Mouse (Mus musculus) midbrain, embryonic 13.5 days (tissue): ENCODE results near the gene Ces3a. TPM values are rescaled to one million over a fixed set of nuclear protein-coding genes. Genes with fewer than 3 reads are reported as not detected.

Experiments used
- ATAC-seq: fragments of 200-750 bp; cut with Nextera tagmentation; 2 replicates; pipeline ENCODE4 v1.8.0; 2017; ENCODE audit warnings: mild to moderate bottlenecking, moderate TSS enrichment, moderate library complexity
- H3K27ac ChIP-seq: fragments of 300-500 bp; sonication (generic); 2 replicates; pipeline ENCODE4 v1.5.1; 2015; ENCODE audit warnings: inconsistent platforms, mild to moderate bottlenecking, moderate library complexity
- H3K27me3 ChIP-seq: fragments of 300-500 bp; sonication (generic); 2 replicates; pipeline ENCODE4 v1.6.1; 2015; ENCODE audit warnings: mild to moderate bottlenecking, inconsistent platforms
- H3K36me3 ChIP-seq: fragments of 300-500 bp; sonication (generic); 2 replicates; pipeline ENCODE4 v1.6.1; 2015; ENCODE audit warnings: mild to moderate bottlenecking, inconsistent platforms
- H3K4me1 ChIP-seq: fragments of 300-500 bp; sonication (generic); replicated peaks from 2 replicates; pipeline ENCODE4 v1.6.1; 2015; ENCODE audit warnings: inconsistent platforms
- H3K4me2 ChIP-seq: fragments of 300-500 bp; sonication (generic); replicated peaks from 2 replicates; pipeline ENCODE4 v1.6.1; 2015; ENCODE audit warnings: moderate library complexity, mild to moderate bottlenecking, inconsistent platforms
- H3K4me3 ChIP-seq: fragments of 300-500 bp; sonication (generic); replicated peaks from 2 replicates; pipeline ENCODE4 v1.5.1; 2015; ENCODE audit warnings: mild to moderate bottlenecking, inconsistent platforms
- H3K9ac ChIP-seq: fragments of 300-500 bp; sonication (generic); replicated peaks from 2 replicates; pipeline ENCODE4 v1.6.1; 2015; ENCODE audit warnings: mild to moderate bottlenecking, inconsistent platforms
- H3K9me3 ChIP-seq: fragments of 300-500 bp; sonication (generic); 2 replicates; pipeline ENCODE4 v1.6.1; 2016; ENCODE audit warnings: mild to moderate bottlenecking, inconsistent platforms
- WGBS: fragments of 180-500 bp; shearing (Covaris S2); methylation state at CpG from one replicate; pipeline ENCODE4 v1.1.7; 2015; 5-methylcytosine and 5-hydroxymethylcytosine counted together
- polyA plus RNA-seq: library from polyadenylated mRNA; unstranded; fragments of >200 nt; fragmentation: Nextera tagmentation; extraction: Ambion mirVana; gene quantifications from 2 replicates; pipeline ENCODE4 v1.2.1, GENCODE M21; 2015

Ces3a gene
- polyA plus RNA-seq: not detected in 2 replicates

- Histone ChIP-seq H3K9ac (no peak within 1 kb of the TSS), H3K4me1 (no peaks in the 10 kb centered on the region), H3K4me3 (no peak within 1 kb of the TSS), H3K4me2 (no peak within 1 kb of the TSS), H3K9me3 (no peaks in the 10 kb centered on the region), H3K27me3 (no peaks in the 10 kb centered on the region), H3K27ac (no peak within 1 kb of the TSS), H3K36me3 (no peaks in the 10 kb centered on the region)
- no peak for ATAC-seq
- WGBS: 77% methylated on average over 3 of the region's 3 CpGs
These were observed at the start of gene Ces3a for GRCm38 (mm10) chr8:105048371-105048854. TSS of gene Ces3a (plus strand) at chr8:105048601.

- no peak overlapping the region for H3K4me2 ChIP-seq
- H3K4me1 ChIP-seq: no peaks in the 10 kb centered on the region
- ATAC-seq: no peak
- H3K9me3 ChIP-seq: no peaks in the 10 kb centered on the region
- no peak overlapping the region for H3K9ac ChIP-seq
- no peak overlapping the region for H3K4me3 ChIP-seq
- 85% methylated on average over 6 of the region's 6 CpGs for WGBS
- no peaks in the 10 kb centered on the region for H3K27me3 ChIP-seq
- no peaks in the 10 kb centered on the region for H3K36me3 ChIP-seq
- no peak overlapping the region for H3K27ac ChIP-seq
These were observed 49.2 kb upstream of the Ces3a start for GRCm38 (mm10) chr8:104999183-104999582.

GRCm38 (mm10) chr8:105000586-105000985 is 47.8 kb upstream of the Ces3a start, which contains the start of gene Ces2h:
TSS of gene Ces2h (plus strand) at chr8:105000853.
- Histone ChIP-seq H3K4me2 (no peak within 1 kb of the TSS), H3K4me1 (no peaks in the 10 kb centered on the region), H3K27ac (no peak within 1 kb of the TSS), H3K9me3 (no peaks in the 10 kb centered on the region), H3K36me3 (no peaks in the 10 kb centered on the region), H3K9ac (no peak within 1 kb of the TSS), H3K4me3 (no peak within 1 kb of the TSS), H3K27me3 (no peaks in the 10 kb centered on the region)
- WGBS: 85% methylated on average over 7 of the region's 7 CpGs
- ATAC-seq: no peak

GRCm38 (mm10) chr8:105010000-105010399 is 38.4 kb upstream of the Ces3a start:
- no peak for ATAC-seq
- Histone ChIP-seq H3K4me3 (no peak overlapping the region), H3K4me1 (no peaks in the 10 kb centered on the region), H3K9me3 (no peaks in the 10 kb centered on the region), H3K9ac (no peak overlapping the region), H3K4me2 (no peak overlapping the region), H3K27ac (no peak overlapping the region), H3K27me3 (no peaks in the 10 kb centered on the region), H3K36me3 (no peaks in the 10 kb centered on the region)
- WGBS: 91% methylated on average over 2 of the region's 2 CpGs

GRCm38 (mm10) chr8:105011136-105011535 is 37.3 kb upstream of the Ces3a start:
- no peaks in the 10 kb centered on the region for H3K36me3 ChIP-seq
- no peak overlapping the region for H3K27ac ChIP-seq
- H3K9ac ChIP-seq: no peak overlapping the region
- H3K4me1 ChIP-seq: no peaks in the 10 kb centered on the region
- WGBS: 78% methylated on average over 12 of the region's 12 CpGs
- H3K9me3 ChIP-seq: no peaks in the 10 kb centered on the region
- no peak overlapping the region for H3K4me2 ChIP-seq
- no peak for ATAC-seq
- H3K27me3 ChIP-seq: no peaks in the 10 kb centered on the region
- no peak overlapping the region for H3K4me3 ChIP-seq

GRCm38 (mm10) chr8:105014391-105014790 is 34.0 kb upstream of the Ces3a start:
- Histone ChIP-seq H3K4me2 (no peak overlapping the region), H3K9me3 (no peaks in the 10 kb centered on the region), H3K27ac (no peak overlapping the region), H3K9ac (no peak overlapping the region), H3K36me3 (no peaks in the 10 kb centered on the region), H3K4me1 (no peaks in the 10 kb centered on the region), H3K27me3 (no peaks in the 10 kb centered on the region), H3K4me3 (no peak overlapping the region)
- WGBS: 91% methylated on average over 5 of the region's 5 CpGs
- ATAC-seq: no peak

GRCm38 (mm10) chr8:105021954-105022353 is 26.4 kb upstream of the Ces3a start:
- H3K4me2 ChIP-seq: no peak overlapping the region
- H3K4me3 ChIP-seq: no peak overlapping the region
- H3K9me3 ChIP-seq: no peaks in the 10 kb centered on the region
- H3K27me3 ChIP-seq: no peaks in the 10 kb centered on the region
- WGBS: 100% methylated on average over 1 of the region's 1 CpGs
- no peaks in the 10 kb centered on the region for H3K4me1 ChIP-seq
- H3K27ac ChIP-seq: no peak overlapping the region
- ATAC-seq: no peak
- no peaks in the 10 kb centered on the region for H3K36me3 ChIP-seq
- no peak overlapping the region for H3K9ac ChIP-seq

- no peak for ATAC-seq
- H3K9me3 ChIP-seq: no peaks in the 10 kb centered on the region
- no peak overlapping the region for H3K4me2 ChIP-seq
- H3K27ac ChIP-seq: no peak overlapping the region
- WGBS: 72% methylated on average over 1 of the region's 1 CpGs
- no peak overlapping the region for H3K9ac ChIP-seq
- H3K36me3 ChIP-seq: no peaks in the 10 kb centered on the region
- H3K4me1 ChIP-seq: no peaks in the 10 kb centered on the region
- H3K4me3 ChIP-seq: no peak overlapping the region
- H3K27me3 ChIP-seq: no peaks in the 10 kb centered on the region
These were observed 25.3 kb upstream of the Ces3a start for GRCm38 (mm10) chr8:105023087-105023486.

- Histone ChIP-seq H3K36me3 (no peaks in the 10 kb centered on the region), H3K9me3 (no peaks in the 10 kb centered on the region), H3K4me3 (no peak overlapping the region), H3K4me1 (no peaks in the 10 kb centered on the region), H3K27ac (no peak overlapping the region), H3K4me2 (no peak overlapping the region), H3K9ac (no peak overlapping the region), H3K27me3 (no peaks in the 10 kb centered on the region)
- no peak for ATAC-seq
- WGBS: 78% methylated on average over 2 of the region's 2 CpGs
These were observed 23.4 kb upstream of the Ces3a start for GRCm38 (mm10) chr8:105025050-105025449.

- no peak for ATAC-seq
- Histone ChIP-seq H3K9ac (no peak overlapping the region), H3K4me1 (no peaks in the 10 kb centered on the region), H3K9me3 (0 out of 2 replicates have a peak, but pooled peaks cover 3% of the 10 kb centered on the region), H3K4me2 (no peak overlapping the region), H3K4me3 (no peak overlapping the region), H3K36me3 (no peaks in the 10 kb centered on the region), H3K27ac (no peak overlapping the region), H3K27me3 (no peaks in the 10 kb centered on the region)
- 81% methylated on average over 1 of the region's 1 CpGs for WGBS
These were observed 4.9 kb upstream of the Ces3a start for GRCm38 (mm10) chr8:105043510-105043909.

- WGBS: 90% methylated on average over 3 of the region's 3 CpGs
- Histone ChIP-seq H3K9me3 (no peaks in the 10 kb centered on the region), H3K9ac (no peak overlapping the region), H3K27me3 (no peaks in the 10 kb centered on the region), H3K4me2 (no peak overlapping the region), H3K27ac (no peak overlapping the region), H3K4me1 (no peaks in the 10 kb centered on the region), H3K36me3 (no peaks in the 10 kb centered on the region), H3K4me3 (no peak overlapping the region)
- no peak for ATAC-seq
These were observed 2.5 kb upstream of the Ces3a start for GRCm38 (mm10) chr8:105045824-105046401.

GRCm38 (mm10) chr8:105056211-105056610 is 7.8 kb downstream of the Ces3a start:
- WGBS: 90% methylated on average over 4 of the region's 4 CpGs
- Histone ChIP-seq H3K4me2 (no peak overlapping the region), H3K27ac (no peak overlapping the region), H3K9ac (no peak overlapping the region), H3K4me1 (no peaks in the 10 kb centered on the region), H3K36me3 (no peaks in the 10 kb centered on the region), H3K4me3 (no peak overlapping the region), H3K9me3 (no peaks in the 10 kb centered on the region), H3K27me3 (no peaks in the 10 kb centered on the region)
- ATAC-seq: no peak

- H3K9me3 ChIP-seq: no peaks in the 10 kb centered on the region
- H3K27ac ChIP-seq: no peak overlapping the region
- H3K4me3 ChIP-seq: no peak overlapping the region
- H3K9ac ChIP-seq: no peak overlapping the region
- no peak for ATAC-seq
- H3K27me3 ChIP-seq: no peaks in the 10 kb centered on the region
- no peaks in the 10 kb centered on the region for H3K36me3 ChIP-seq
- no peak overlapping the region for H3K4me2 ChIP-seq
- no peaks in the 10 kb centered on the region for H3K4me1 ChIP-seq
These were observed 11.7 kb downstream of the Ces3a start for GRCm38 (mm10) chr8:105060056-105060455.
